Mouse (Mus musculus) heart, adult 2 months (tissue): Measurements from ENCODE around the gene Slain1.

Experiments
- CTCF ChIP-seq: fragments of 200-600 bp; IDR thresholded peaks from 2 replicates; pipeline ENCODE4 v1.8.1; 2022; ENCODE audit warnings: antibody characterized with exemption, mild to moderate bottlenecking, moderate library complexity
- EP300 ChIP-seq: fragments of 200-500 bp; IDR thresholded peaks from 2 replicates; pipeline ENCODE4 v1.6.1; 2011; ENCODE audit warnings: low read depth, low read length, control low read depth; ENCODE audit not compliant: insufficient read depth
- POLR2A ChIP-seq: fragments of 200-500 bp; IDR thresholded peaks from 2 replicates; pipeline ENCODE4 v1.6.1; 2011; ENCODE audit warnings: mild to moderate bottlenecking, low read depth, low read length, control low read depth; ENCODE audit not compliant: insufficient read depth

DNA sequence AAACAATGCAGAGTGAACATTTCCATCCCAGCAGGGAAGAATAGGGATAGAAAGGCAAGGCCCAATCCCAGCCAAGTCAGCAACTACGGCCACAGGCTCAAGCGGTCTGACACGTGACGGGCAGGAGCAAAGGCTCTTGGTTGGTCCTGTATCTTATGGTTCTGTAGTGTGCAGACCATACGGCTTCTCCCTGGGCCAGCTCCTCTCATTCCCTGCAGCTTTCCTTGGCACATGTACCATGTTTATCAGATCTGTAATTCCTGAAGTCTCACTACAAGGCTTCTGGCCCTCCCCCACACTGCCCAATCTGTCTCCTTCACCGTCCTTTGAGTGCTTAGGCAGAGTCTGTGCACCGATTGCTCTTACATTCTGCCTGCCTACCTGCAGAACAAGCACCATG is 47.1 kb downstream of the Slain1 start:
- TF ChIP-seq CTCF (no peak), EP300 (no peak), POLR2A (no peak)
